Mouse (Mus musculus) right cerebral cortex, postnatal 36 days (tissue): ENCODE measurements at regions not wholly inside any gene's neighbourhood (a gene's known extent, or its start where the extent isn't known, plus 50 kb on each side); places are given as distances from the start of the nearest gene placed in this dataset.

Source experiments
- DNase-seq, 2 experiments: peaks; one replicate each; pipeline ENCODE4 v3.0.0; 2022; ENCODE audit warnings: low spot score in 2 of 2, mixed read lengths in 1 of 2

DNA sequence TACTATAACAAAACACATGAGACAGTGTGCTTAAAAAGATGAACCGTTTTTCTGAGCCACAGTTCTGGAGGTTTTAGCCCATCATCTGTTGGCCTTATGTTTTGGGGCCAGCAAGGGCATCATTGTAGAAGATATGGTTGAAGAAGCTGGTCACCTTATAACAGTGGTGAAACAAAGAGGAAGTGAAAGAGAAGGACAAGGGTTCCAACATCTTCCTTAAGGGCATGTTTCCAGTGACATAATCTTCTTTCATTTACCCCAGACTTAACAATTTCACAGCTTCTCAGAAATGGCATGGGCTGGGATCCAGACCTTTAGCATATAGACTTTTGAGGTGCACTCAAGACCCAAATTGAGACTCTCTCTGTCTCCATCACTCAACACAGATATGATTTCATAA is 259.5 kb downstream of the 1700064H15Rik start:
- no peak for DNase-seq

DNA sequence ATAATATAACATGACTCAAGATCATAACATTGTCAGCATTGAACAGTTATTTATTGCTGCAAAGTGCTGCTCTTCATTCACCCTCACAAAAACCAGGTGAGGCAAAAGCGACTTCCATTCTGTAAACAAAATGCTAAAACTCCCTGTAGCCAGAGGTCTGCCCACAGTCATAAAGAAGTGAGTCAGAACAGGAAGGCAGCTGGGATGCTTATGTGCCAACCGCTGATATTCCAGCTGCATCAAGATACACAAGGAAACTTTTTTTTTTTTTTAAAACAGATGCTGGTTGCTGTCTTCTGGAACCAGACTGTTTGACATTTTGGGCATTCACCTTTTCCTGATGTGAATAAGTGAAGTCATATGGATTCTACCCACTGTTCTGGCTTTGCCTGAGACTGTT is 260.7 kb downstream of the 1700064H15Rik start:
- no peak for DNase-seq
